Mouse (Mus musculus) v-Abl transformed pro-B cells (cell line): ENCODE measurements at regions not wholly inside any gene's neighbourhood (a gene's known extent, or its start where the extent isn't known, plus 50 kb on each side); places are given as distances from the start of the nearest gene placed in this dataset.

ENCODE experiments used
- in situ Hi-C, 2 experiments: fragments of 400-800 bp; cut with MboI; formaldehyde crosslinking; loops; one replicate each; pipeline ENCODE4 v1.15.1; 2025; ENCODE audit not compliant: unreplicated experiment in 2 of 2

- in situ Hi-C loops = no loop called here
These were observed 2249.4 kb upstream of the Gm7489 start for GRCm38 (mm10) chr15:51635129-51635920.

GRCm38 (mm10) chr15:51637570-51637969 is 2247.1 kb upstream of the Gm7489 start:
- in situ Hi-C loops = no loop called here

GRCm38 (mm10) chr15:51643772-51644311 is 2240.9 kb upstream of the Gm7489 start:
- in situ Hi-C loops = no loop called here

GRCm38 (mm10) chr15:51646304-51646703 is 2238.4 kb upstream of the Gm7489 start:
- in situ Hi-C loops = no loop called here

GRCm38 (mm10) chr15:51652497-51652896 is 2232.2 kb upstream of the Gm7489 start:
- in situ Hi-C loops = no loop called here

- in situ Hi-C loops = no loop called here
These were observed 2227.1 kb upstream of the Gm7489 start for GRCm38 (mm10) chr15:51657621-51658020.

- in situ Hi-C loops = no loop called here
These were observed 2216.4 kb upstream of the Gm7489 start for GRCm38 (mm10) chr15:51668340-51668739.

GRCm38 (mm10) chr15:51671667-51672372 is 2212.9 kb upstream of the Gm7489 start:
- in situ Hi-C loops = no loop called here

GRCm38 (mm10) chr15:51673483-51673882 is 2211.2 kb upstream of the Gm7489 start:
- in situ Hi-C loops = no loop called here

GRCm38 (mm10) chr15:51675291-51675690 is 2209.4 kb upstream of the Gm7489 start:
- in situ Hi-C loops = loop anchor here in 1 of 2 experiments (25.0 kb wide), 1 partner anchor 487 kb away; no protein-coding TSS in a partner anchor

GRCm38 (mm10) chr15:51676694-51677093 is 2208.0 kb upstream of the Gm7489 start:
- in situ Hi-C loops = loop anchor here in 1 of 2 experiments (25.0 kb wide), 1 partner anchor 486 kb away; no protein-coding TSS in a partner anchor

- in situ Hi-C loops = loop anchor here in 1 of 2 experiments (25.0 kb wide), 1 partner anchor 485 kb away; no protein-coding TSS in a partner anchor
These were observed 2207.4 kb upstream of the Gm7489 start for GRCm38 (mm10) chr15:51677266-51677665.

GRCm38 (mm10) chr15:51679186-51679902 is 2205.4 kb upstream of the Gm7489 start:
- in situ Hi-C loops = loop anchor here in 1 of 2 experiments (25.0 kb wide), 1 partner anchor 483 kb away; no protein-coding TSS in a partner anchor

GRCm38 (mm10) chr15:51680494-51680893 is 2204.2 kb upstream of the Gm7489 start:
- in situ Hi-C loops = loop anchor here in 1 of 2 experiments (25.0 kb wide), 1 partner anchor 482 kb away; no protein-coding TSS in a partner anchor

GRCm38 (mm10) chr15:51681191-51681590 is 2203.5 kb upstream of the Gm7489 start:
- in situ Hi-C loops = loop anchor here in 1 of 2 experiments (25.0 kb wide), 1 partner anchor 481 kb away; no protein-coding TSS in a partner anchor

- in situ Hi-C loops = loop anchor here in 1 of 2 experiments (25.0 kb wide), 1 partner anchor 480 kb away; no protein-coding TSS in a partner anchor
These were observed 2202.4 kb upstream of the Gm7489 start for GRCm38 (mm10) chr15:51682331-51682730.

- in situ Hi-C loops = loop anchor here in 1 of 2 experiments (25.0 kb wide), 1 partner anchor 475 kb away; no protein-coding TSS in a partner anchor
These were observed 2197.6 kb upstream of the Gm7489 start for GRCm38 (mm10) chr15:51687007-51687540.

GRCm38 (mm10) chr15:51689498-51689897 is 2195.2 kb upstream of the Gm7489 start:
- in situ Hi-C loops = loop anchor here in 1 of 2 experiments (25.0 kb wide), 1 partner anchor 473 kb away; no protein-coding TSS in a partner anchor

GRCm38 (mm10) chr15:51692671-51693070 is 2192.0 kb upstream of the Gm7489 start:
- in situ Hi-C loops = loop anchor here in 1 of 2 experiments (25.0 kb wide), 1 partner anchor 470 kb away; no protein-coding TSS in a partner anchor
